Mouse (Mus musculus): ENCODE results near the gene Dda1. TPM values are rescaled to one million over a fixed set of nuclear protein-coding genes. Genes with fewer than 3 reads are reported as not detected.

Dda1 gene
- polyA plus RNA-seq, 1 experiment from 2014 or later = 106 TPM

DNA sequence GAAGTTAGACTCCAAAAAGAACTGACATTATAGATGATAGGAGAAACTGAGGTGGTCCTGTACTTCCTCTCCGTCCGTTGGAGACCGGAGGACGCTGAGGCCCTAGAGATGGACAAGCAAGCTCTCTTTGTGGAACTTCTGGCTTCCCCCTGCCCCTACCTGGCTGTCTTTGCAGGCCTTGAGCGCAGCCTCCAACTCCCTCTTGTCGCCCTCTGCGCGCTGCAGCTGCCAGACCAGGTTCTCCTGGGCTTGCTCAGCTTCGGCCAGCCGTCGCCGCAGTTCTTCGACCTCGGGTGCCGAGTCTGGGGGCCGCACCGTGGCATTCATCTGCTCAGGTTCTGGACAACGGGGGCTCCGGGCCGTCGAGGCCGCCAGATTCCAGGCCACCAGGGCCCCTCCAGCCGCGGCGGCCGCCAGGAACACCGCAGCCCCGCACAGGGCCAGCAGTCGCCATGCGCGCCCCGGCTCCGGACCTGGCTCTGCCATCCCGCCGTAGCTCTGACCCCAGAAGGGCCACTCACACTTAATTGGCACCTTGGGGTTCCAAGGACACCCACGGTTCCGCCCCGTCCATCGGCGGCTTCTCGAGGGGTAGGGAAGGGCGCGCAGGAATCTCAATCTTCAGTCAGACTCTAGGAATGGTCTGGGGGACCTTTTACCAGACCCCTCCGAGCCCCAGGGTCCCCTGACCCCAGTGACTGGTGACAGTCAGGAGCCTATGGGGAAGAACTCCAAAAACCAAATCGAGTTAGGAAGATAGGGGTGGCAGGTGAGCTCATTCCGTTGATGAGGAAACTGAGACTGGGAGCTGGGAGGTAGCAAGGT is 56.4 kb downstream of the Dda1 start, which contains the start of gene Ccdc194:
Gene Ccdc194, minus strand, starts transcription at position 486 of the 825 bp plus-strand sequence.
- Histone ChIP-seq H3K36me3 (no peaks in the 10 kb centered on the region), H3K27me3 (peaks cover 37% of the 10 kb centered on the region), H3K9me3 (replicated peaks) (no peaks in the 10 kb centered on the region), H3K4me1 (peaks cover 47% of the 10 kb centered on the region), H3K27ac (peak within 1 kb of the TSS; percentile 84), H3K4me3 (replicated peaks) (peak within 1 kb of the TSS; percentile 22), H3K9ac (peak within 1 kb of the TSS; percentile 15; the same call in 1 of the 2 replicates), H3K4me2 (peak within 1 kb of the TSS; percentile 49)
- WGBS = 10% methylated on average over 46 of the region's 46 CpGs
- ATAC-seq (replicated peaks; ENCODE audit: low FRiP score) = no peak

Other genes with a start within 250 kb of the Dda1 start
- 20.6 and 23.6 TPM in 2 replicates for gene Myo9b, start 196.5 kb upstream of the Dda1 start, polyA plus RNA-seq (2015; fragmentation: Nextera tagmentation; extraction: Ambion mirVana)
- gene Haus8, start 196.3 kb upstream of the Dda1 start, polyA plus RNA-seq (2015; fragmentation: Nextera tagmentation; extraction: Ambion mirVana) = 50.7 and 55.1 TPM in 2 replicates
- gene Use1, start 102.4 kb upstream of the Dda1 start, polyA plus RNA-seq (2015; fragmentation: Nextera tagmentation; extraction: Ambion mirVana) = 103 and 105 TPM in 2 replicates
- gene Ocel1, start 97.9 kb upstream of the Dda1 start, polyA plus RNA-seq (2015; fragmentation: Nextera tagmentation; extraction: Ambion mirVana) = 6.6 and 7.1 TPM in 2 replicates
- gene Nr2f6, start 87.2 kb upstream of the Dda1 start, polyA plus RNA-seq (2015; fragmentation: Nextera tagmentation; extraction: Ambion mirVana) = 96.1 and 99.9 TPM in 2 replicates
- gene Ushbp1, start 73.4 kb upstream of the Dda1 start, polyA plus RNA-seq (2015; fragmentation: Nextera tagmentation; extraction: Ambion mirVana) = 19.1 and 22.3 TPM in 2 replicates
- gene Babam1, start 72.3 kb upstream of the Dda1 start, polyA plus RNA-seq (2015; fragmentation: Nextera tagmentation; extraction: Ambion mirVana) = 117 and 118 TPM in 2 replicates
- gene Ankle1, start 63.2 kb upstream of the Dda1 start, polyA plus RNA-seq (2015; fragmentation: Nextera tagmentation; extraction: Ambion mirVana) = 46.7 and 57.1 TPM in 2 replicates
- gene Abhd8, start 5.5 kb upstream of the Dda1 start, polyA plus RNA-seq (2015; fragmentation: Nextera tagmentation; extraction: Ambion mirVana) = 42.8 and 47.0 TPM in 2 replicates
- gene Mrpl34, start 4.2 kb upstream of the Dda1 start, polyA plus RNA-seq (2015; fragmentation: Nextera tagmentation; extraction: Ambion mirVana) = 178 and 198 TPM in 2 replicates
- gene Ano8, start 16.8 kb downstream of the Dda1 start, polyA plus RNA-seq (2015; fragmentation: Nextera tagmentation; extraction: Ambion mirVana) = 1.4 and 2.0 TPM in 2 replicates
- 21.3 and 22.9 TPM in 2 replicates for gene Gtpbp3, start 18.9 kb downstream of the Dda1 start, polyA plus RNA-seq (2015; fragmentation: Nextera tagmentation; extraction: Ambion mirVana)
- 136 and 143 TPM in 2 replicates for gene Plvap, start 42.6 kb downstream of the Dda1 start, polyA plus RNA-seq (2015; fragmentation: Nextera tagmentation; extraction: Ambion mirVana)
- 0.52 and 1.2 TPM in 2 replicates for gene Ccdc194, start 56.5 kb downstream of the Dda1 start, polyA plus RNA-seq (2015; fragmentation: Nextera tagmentation; extraction: Ambion mirVana)
- gene Bst2, start 68.3 kb downstream of the Dda1 start, polyA plus RNA-seq (2015; fragmentation: Nextera tagmentation; extraction: Ambion mirVana) = 50.2 and 53.0 TPM in 2 replicates
- 98.3 and 99.8 TPM in 2 replicates for gene Mvb12a, start 73.7 kb downstream of the Dda1 start, polyA plus RNA-seq (2015; fragmentation: Nextera tagmentation; extraction: Ambion mirVana)
- 10.6 and 12.8 TPM in 2 replicates for gene Tmem221, start 89.7 kb downstream of the Dda1 start, polyA plus RNA-seq (2015; fragmentation: Nextera tagmentation; extraction: Ambion mirVana)
- 0.18 and 0.36 TPM in 2 replicates for gene Nxnl1, start 97.4 kb downstream of the Dda1 start, polyA plus RNA-seq (2015; fragmentation: Nextera tagmentation; extraction: Ambion mirVana)
- gene Slc27a1, start 99.7 kb downstream of the Dda1 start, polyA plus RNA-seq (2015; fragmentation: Nextera tagmentation; extraction: Ambion mirVana) = 44.5 and 45.3 TPM in 2 replicates
- 232 and 247 TPM in 2 replicates for gene Pgls, start 123.0 kb downstream of the Dda1 start, polyA plus RNA-seq (2015; fragmentation: Nextera tagmentation; extraction: Ambion mirVana)
- gene Fam129c, start 128.4 kb downstream of the Dda1 start, polyA plus RNA-seq (2015; fragmentation: Nextera tagmentation; extraction: Ambion mirVana) = 4.7 and 5.6 TPM in 2 replicates
- 67.7 and 78.0 TPM in 2 replicates for gene Colgalt1, start 141.8 kb downstream of the Dda1 start, polyA plus RNA-seq (2015; fragmentation: Nextera tagmentation; extraction: Ambion mirVana)
- gene Unc13a, start 202.6 kb downstream of the Dda1 start, polyA plus RNA-seq (2015; fragmentation: Nextera tagmentation; extraction: Ambion mirVana) = 0.80 and 1.2 TPM in 2 replicates
- 6.3 and 7.2 TPM in 2 replicates for gene Jak3, start 207.1 kb downstream of the Dda1 start, polyA plus RNA-seq (2015; fragmentation: Nextera tagmentation; extraction: Ambion mirVana)
- 1.2 and 1.7 TPM in 2 replicates for gene Insl3, start 220.0 kb downstream of the Dda1 start, polyA plus RNA-seq (2015; fragmentation: Nextera tagmentation; extraction: Ambion mirVana)
- 2.8 and 3.9 TPM in 2 replicates for gene B3gnt3, start 232.6 kb downstream of the Dda1 start, polyA plus RNA-seq (2015; fragmentation: Nextera tagmentation; extraction: Ambion mirVana)